Mouse (Mus musculus): ENCODE measurements around the gene Rora. TPM values are rescaled to one million over a fixed set of nuclear protein-coding genes. Genes with fewer than 3 reads are reported as not detected.

Gene Rora
- polyA plus RNA-seq, 1 experiment from 2014 or later, result 9.0 TPM

- in situ Hi-C loops (cut with MboI; ENCODE audit: low pct_unique_long_range_greater_than_20kb), result no loop called here
- ChIA-PET CTCF (no interaction called here), POLR2A (no interaction called here)
- peaks cover 35% of the 10 kb centered on the region for H3K27me3 ChIP-seq
- DNase-seq (ENCODE audit: low read depth, low spot score), result no peak
- no peak for ATAC-seq
- no peak for TF ChIP-seq CTCF (IDR thresholded peaks at IDR 0.05)
These were observed 359.7 kb downstream of the Rora start for GRCm38 (mm10) chr9:69013186-69013715.

- ATAC-seq (no peak), DNase-seq (ENCODE audit: low read depth, low spot score) (no peak)
- no peak for TF ChIP-seq CTCF (IDR thresholded peaks at IDR 0.05)
- in situ Hi-C loops (cut with MboI; ENCODE audit: low pct_unique_long_range_greater_than_20kb), result no loop called here
- peaks cover 26% of the 10 kb centered on the region for H3K27me3 ChIP-seq
- CTCF ChIA-PET, result no interaction called here
- POLR2A ChIA-PET, result no interaction called here
These were observed 360.6 kb downstream of the Rora start for GRCm38 (mm10) chr9:69014203-69014602.

DNA sequence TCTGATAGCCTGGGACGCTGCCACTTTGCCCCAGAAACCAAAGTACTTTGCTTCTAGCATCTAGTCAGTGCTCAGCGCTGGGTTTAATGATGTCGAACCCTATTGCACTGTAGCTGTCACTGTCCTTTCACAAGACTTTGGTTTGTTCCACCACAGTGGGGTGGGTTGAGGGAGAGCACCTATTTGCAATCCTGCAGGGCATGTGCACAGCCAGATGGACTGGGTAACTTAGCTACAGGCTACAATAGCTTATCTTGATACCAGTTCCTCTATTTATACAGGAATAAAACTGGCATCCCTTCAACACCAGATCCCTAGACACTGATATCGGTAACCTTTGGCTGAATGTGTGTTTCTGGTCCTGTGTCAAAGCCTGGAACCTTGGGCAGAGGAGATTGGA, 366.8 kb downstream of the Rora start:
- no peak for DNase-seq (ENCODE audit: low read depth, low spot score)
- ChIA-PET CTCF (no interaction called here), POLR2A (no interaction called here)
- H3K27me3 ChIP-seq, result peaks cover 17% of the 10 kb centered on the region
- in situ Hi-C loops (cut with MboI; ENCODE audit: low pct_unique_long_range_greater_than_20kb), result no loop called here
- no peak for ATAC-seq
- no peak for TF ChIP-seq CTCF (IDR thresholded peaks at IDR 0.05)

GRCm38 (mm10) chr9:69021482-69021881, 367.9 kb downstream of the Rora start:
- ChIA-PET CTCF (no interaction called here), POLR2A (no interaction called here)
- no peak for DNase-seq (ENCODE audit: low read depth, low spot score)
- peaks cover 16% of the 10 kb centered on the region for H3K27me3 ChIP-seq
- in situ Hi-C loops (cut with MboI; ENCODE audit: low pct_unique_long_range_greater_than_20kb), result no loop called here
- TF ChIP-seq CTCF (IDR thresholded peaks at IDR 0.05), result no peak
- no peak for ATAC-seq

- ChIA-PET POLR2A (no interaction called here), CTCF (no interaction called here)
- DNase-seq (ENCODE audit: low read depth, low spot score) (no peak), ATAC-seq (no peak)
- in situ Hi-C loops (cut with MboI; ENCODE audit: low pct_unique_long_range_greater_than_20kb), result no loop called here
- peaks cover 8% of the 10 kb centered on the region for H3K27me3 ChIP-seq
- TF ChIP-seq CTCF (IDR thresholded peaks at IDR 0.05), result no peak
These were observed 369.7 kb downstream of the Rora start for GRCm38 (mm10) chr9:69023314-69023713.

GRCm38 (mm10) chr9:69028177-69028576, 374.6 kb downstream of the Rora start:
- ATAC-seq (no peak), DNase-seq (ENCODE audit: low read depth, low spot score) (no peak)
- TF ChIP-seq CTCF (IDR thresholded peaks at IDR 0.05), result no peak
- H3K27me3 ChIP-seq, result peaks cover 5% of the 10 kb centered on the region
- ChIA-PET POLR2A (no interaction called here), CTCF (no interaction called here)
- in situ Hi-C loops (cut with MboI; ENCODE audit: low pct_unique_long_range_greater_than_20kb), result no loop called here

GRCm38 (mm10) chr9:69034301-69034871, 380.8 kb downstream of the Rora start:
- H3K27me3 ChIP-seq, result peaks cover 5% of the 10 kb centered on the region
- ATAC-seq (no peak), DNase-seq (ENCODE audit: low read depth, low spot score) (no peak)
- TF ChIP-seq CTCF (IDR thresholded peaks at IDR 0.05), result no peak
- ChIA-PET CTCF (no interaction called here), POLR2A (no interaction called here)
- in situ Hi-C loops (cut with MboI; ENCODE audit: low pct_unique_long_range_greater_than_20kb), result no loop called here

DNA sequence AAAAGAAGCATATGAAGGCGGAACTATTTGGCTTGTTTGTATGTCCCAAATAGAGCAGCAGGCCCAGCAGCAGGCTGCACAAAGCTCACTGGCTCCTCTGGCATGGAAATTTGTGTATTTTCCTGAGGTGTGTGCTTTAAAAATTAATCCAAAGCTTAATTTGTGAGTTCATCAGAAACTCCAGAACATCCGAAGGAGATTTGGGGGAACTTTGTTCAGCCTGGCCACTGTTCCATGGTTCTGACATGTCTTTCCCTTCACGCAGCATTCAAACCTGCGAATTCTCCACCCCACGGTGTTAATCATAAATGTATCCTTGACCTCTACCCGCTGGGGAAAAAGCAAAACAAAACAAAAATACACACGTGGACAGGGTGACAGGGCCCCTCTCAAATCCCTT, 381.9 kb downstream of the Rora start:
- ChIA-PET POLR2A (no interaction called here), CTCF (no interaction called here)
- DNase-seq (ENCODE audit: low read depth, low spot score) (no peak), ATAC-seq (no peak)
- in situ Hi-C loops (cut with MboI; ENCODE audit: low pct_unique_long_range_greater_than_20kb), result no loop called here
- H3K27me3 ChIP-seq, result peaks cover 5% of the 10 kb centered on the region
- TF ChIP-seq CTCF (IDR thresholded peaks at IDR 0.05), result no peak

DNA sequence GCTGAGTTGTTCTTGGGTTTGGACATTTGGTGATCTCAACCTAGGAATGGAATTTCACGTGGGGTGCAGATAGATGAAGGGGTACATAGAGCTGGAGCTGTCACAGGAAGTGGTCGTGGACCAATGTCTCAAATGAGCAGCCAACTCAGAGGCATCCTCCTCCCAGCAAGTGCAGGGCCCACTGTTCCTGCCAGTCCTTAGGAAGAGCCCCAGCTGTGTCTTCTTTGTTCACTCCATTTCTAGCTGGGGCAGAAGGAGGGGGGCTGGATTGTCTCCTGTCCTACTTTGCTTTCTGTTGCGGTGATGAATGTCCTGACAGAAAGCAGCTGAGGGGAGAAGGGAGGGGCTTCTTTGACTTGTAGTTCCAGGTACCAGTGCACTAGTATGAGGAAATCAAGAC, 382.7 kb downstream of the Rora start:
- ATAC-seq (no peak), DNase-seq (ENCODE audit: low read depth, low spot score) (no peak)
- in situ Hi-C loops (cut with MboI; ENCODE audit: low pct_unique_long_range_greater_than_20kb), result no loop called here
- POLR2A ChIA-PET, result no interaction called here
- TF ChIP-seq CTCF (IDR thresholded peaks at IDR 0.05), result no peak
- H3K27me3 ChIP-seq, result no peaks in the 10 kb centered on the region
- CTCF ChIA-PET, result interaction anchor here (1.0 kb wide), 1 partner anchor 13 kb away, joined by 3 read pairs; no protein-coding TSS in a partner anchor

DNA sequence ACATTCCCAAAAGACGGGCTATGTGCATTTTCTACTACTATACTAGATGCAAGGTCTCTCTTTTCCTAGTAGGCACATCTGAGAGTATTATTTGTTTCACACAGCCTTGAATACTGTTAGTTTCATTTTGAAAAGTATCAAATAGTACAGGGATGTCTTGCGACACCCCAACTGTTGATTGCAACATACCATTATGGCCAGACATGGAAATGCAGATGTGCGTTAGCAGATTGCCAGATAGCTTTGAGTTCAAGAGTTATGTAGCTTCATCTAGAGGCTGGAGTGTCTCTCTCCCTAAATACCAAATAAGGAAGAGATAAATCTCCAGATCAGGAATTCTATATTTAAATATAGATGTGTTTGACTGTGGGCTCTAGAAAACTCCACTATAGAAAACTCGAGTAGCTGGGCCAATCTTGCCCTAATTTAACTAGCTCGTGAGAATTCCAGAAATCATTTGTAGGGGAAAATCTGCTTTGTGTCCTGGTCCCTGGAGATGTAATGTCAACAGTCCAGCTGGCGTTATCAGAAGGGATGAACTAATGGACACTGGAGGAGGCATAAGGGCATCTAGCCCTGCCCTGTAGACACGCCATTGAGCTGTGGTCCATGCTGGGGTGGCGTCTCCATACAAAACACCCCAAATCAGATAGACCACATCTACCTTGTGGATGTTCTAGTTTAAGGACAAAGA, 390.5 kb downstream of the Rora start:
- TF ChIP-seq CTCF (IDR thresholded peaks at IDR 0.05), result no peak
- H3K27me3 ChIP-seq, result peaks cover 6% of the 10 kb centered on the region
- DNase-seq (ENCODE audit: low read depth, low spot score), result no peak
- ATAC-seq, result no peak
- in situ Hi-C loops (cut with MboI; ENCODE audit: low pct_unique_long_range_greater_than_20kb), result no loop called here
- CTCF ChIA-PET, result no interaction called here
- POLR2A ChIA-PET, result no interaction called here

DNA sequence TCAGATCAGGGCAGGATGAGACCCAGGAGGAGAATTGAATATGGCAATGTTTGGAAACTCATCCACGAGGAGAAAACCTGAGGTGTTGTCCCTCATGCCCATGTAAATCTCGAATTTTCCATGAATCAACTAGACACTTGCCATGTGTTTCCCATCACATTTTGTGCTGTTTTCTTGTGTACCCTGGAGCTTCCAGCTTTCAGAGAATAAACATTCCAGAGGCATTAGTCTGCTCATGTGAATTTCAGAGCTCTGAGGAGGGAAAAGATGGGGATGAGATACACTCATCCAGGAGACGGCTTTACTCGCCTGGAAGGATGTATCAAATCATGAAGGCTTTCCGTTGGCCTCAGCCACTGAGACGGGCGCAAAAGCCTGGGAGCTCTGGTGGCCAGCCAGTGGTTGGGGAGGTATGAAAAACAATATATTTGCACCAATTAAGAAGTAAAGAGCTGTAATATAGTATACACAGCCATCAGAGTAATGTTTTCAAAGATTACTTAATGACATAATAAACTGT, 391.1 kb downstream of the Rora start:
- TF ChIP-seq CTCF (IDR thresholded peaks at IDR 0.05), result no peak
- CTCF ChIA-PET, result no interaction called here
- ATAC-seq (no peak), DNase-seq (ENCODE audit: low read depth, low spot score) (no peak)
- in situ Hi-C loops (cut with MboI; ENCODE audit: low pct_unique_long_range_greater_than_20kb), result no loop called here
- POLR2A ChIA-PET, result no interaction called here
- H3K27me3 ChIP-seq, result peaks cover 6% of the 10 kb centered on the region

All from Patski (cell line).